In the genomic region with DNA sequence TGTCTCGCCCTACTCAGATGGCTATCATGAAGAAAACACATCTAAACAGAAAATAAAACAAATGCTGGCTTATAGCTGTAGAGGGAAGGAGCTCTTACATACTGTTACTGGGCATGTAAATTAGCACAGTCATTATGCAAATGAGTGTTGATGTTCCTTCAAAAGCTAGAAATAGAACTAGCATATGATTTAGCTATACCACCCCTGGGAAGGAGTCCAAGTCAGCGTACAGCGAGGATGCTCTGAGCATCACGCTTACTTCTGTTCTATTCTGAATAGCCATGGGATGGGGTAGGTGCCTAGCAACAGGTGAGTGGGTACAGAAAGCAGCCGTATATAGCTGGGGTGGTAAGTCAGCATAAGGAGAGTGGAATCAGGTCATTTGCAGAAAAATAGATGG, we compare ENCODE assay signal across 12 mouse cellular contexts. TPM values are rescaled to one million over a fixed set of nuclear protein-coding genes. Genes with fewer than 3 reads are reported as not detected.
A peak's percentile ranks its signal among the peaks of the same experiment; 100 is the strongest.
DNase-seq lines count a peak whose midpoint lies in the region; ATAC-seq and TF ChIP-seq lines count a peak whose summit lies in the region.
"Had no signal": no experiment of that assay in that cellular context is flagged by ENCODE, and none has a peak within 500 bp of the region (broad histone marks: within the 10 kb centered on the region; RNA-seq: fewer than 3 reads in every experiment).

No protein-coding gene starts in this region.

- H3K4me3 ChIP-seq in layer of hippocampus, adult 2 months = no peak overlapping the region
- no peak overlapping the region for H3K4me3 ChIP-seq in forebrain, embryonic 16.5 days (replicated peaks; ENCODE audit: low read length)
- H3K4me3 ChIP-seq in midbrain, embryonic 14.5 days (replicated peaks; ENCODE audit: low read depth, low read length) = no peak overlapping the region
- no peak overlapping the region for H3K4me3 ChIP-seq in kidney, adult 2 months (ENCODE audit: insufficient read depth, low read depth, low read length)
- H3K4me3 ChIP-seq: lung, embryonic 15.5 days had no signal

- peak; percentile 85 for ATAC-seq in forebrain, embryonic 16.5 days
- no peak for ATAC-seq in midbrain, embryonic 14.5 days (ENCODE audit: low FRiP score, low TSS enrichment)

- no peak for TF ChIP-seq POLR2A in kidney, adult 2 months (IDR thresholded peaks at IDR 0.05; ENCODE audit: low read depth, low read length)

- no peaks in the 10 kb centered on the region for H3K36me3 ChIP-seq in forebrain, embryonic 16.5 days (ENCODE audit: control insufficient read depth, insufficient read depth)
- no peaks in the 10 kb centered on the region for H3K36me3 ChIP-seq in midbrain, embryonic 14.5 days (ENCODE audit: control insufficient read depth, insufficient read depth, low read length)
- no peaks in the 10 kb centered on the region for H3K36me3 ChIP-seq in kidney, adult 2 months (ENCODE audit: control insufficient read depth, insufficient read depth, low read length)
- H3K36me3 ChIP-seq: lung, embryonic 15.5 days had no signal

- H3K9ac ChIP-seq in forebrain, embryonic 16.5 days (replicated peaks; ENCODE audit: low read depth, low read length) = no peak overlapping the region
- H3K9ac ChIP-seq in midbrain, embryonic 14.5 days (replicated peaks; ENCODE audit: low read length) = no peak overlapping the region
- H3K9ac ChIP-seq: lung, embryonic 15.5 days had no signal

- H3K4me1 ChIP-seq in forebrain, embryonic 16.5 days (replicated peaks; ENCODE audit: control insufficient read depth, insufficient read depth, low read length) = peaks cover 33% of the 10 kb centered on the region
- H3K4me1 ChIP-seq in midbrain, embryonic 14.5 days (ENCODE audit: control insufficient read depth, insufficient read depth, low read length) = peaks cover 19% of the 10 kb centered on the region
- H3K4me1 ChIP-seq in kidney, adult 2 months (ENCODE audit: control insufficient read depth, insufficient read depth, low read length) = no peaks in the 10 kb centered on the region

- DNase-seq in layer of hippocampus, adult 2 months (ENCODE audit: low spot score in 2 of 2) = no peak
- DNase-seq in layer of hippocampus, adult 8-10 months (ENCODE audit: low spot score in 2 of 2) = no peak
- DNase-seq in left cerebral cortex, adult 9 months (ENCODE audit: low spot score in 2 of 2) = peak; percentile 71 to 83
- DNase-seq in right cerebral cortex, postnatal 25 days = peak; percentile 73
- DNase-seq in midbrain, embryonic 14.5 days = no peak
- no peak for DNase-seq in thymus, postnatal 36 days
- no peak for DNase-seq in kidney, adult 2 months
- DNase-seq: adrenal gland, postnatal 14 days; cerebellum, postnatal 25 days had no signal

- H3K27me3 ChIP-seq in forebrain, embryonic 16.5 days (replicated peaks; ENCODE audit: control insufficient read depth, insufficient read depth, low read length) = no peaks in the 10 kb centered on the region
- H3K27me3 ChIP-seq in midbrain, embryonic 14.5 days (ENCODE audit: control insufficient read depth, insufficient read depth, low read length) = no peaks in the 10 kb centered on the region
- H3K27me3 ChIP-seq in kidney, adult 2 months (replicated peaks; ENCODE audit: control insufficient read depth, insufficient read depth, low read length) = no peaks in the 10 kb centered on the region
- H3K27me3 ChIP-seq: lung, embryonic 15.5 days had no signal

- WGBS in forebrain, embryonic 16.5 days = 28% methylated on average over 5 of the region's 5 CpGs
- WGBS in midbrain, embryonic 14.5 days = 80% methylated on average over 5 of the region's 5 CpGs
- WGBS in kidney, adult 2 months = 90% methylated on average over 5 of the region's 5 CpGs

- peak overlapping the region; percentile 53 for H3K27ac ChIP-seq in layer of hippocampus, adult 2 months
- H3K27ac ChIP-seq in forebrain, embryonic 16.5 days (ENCODE audit: low read length) = no peak overlapping the region
- H3K27ac ChIP-seq in midbrain, embryonic 14.5 days (replicated peaks; ENCODE audit: low read depth, low read length) = no peak overlapping the region
- H3K27ac ChIP-seq in kidney, adult 2 months (ENCODE audit: insufficient read depth, low read depth, low read length) = no peak overlapping the region
- H3K27ac ChIP-seq: lung, embryonic 15.5 days had no signal

- no peak for TF ChIP-seq CTCF in layer of hippocampus, adult 2 months (conservative IDR thresholded peaks at IDR 0.05)
- no peak for TF ChIP-seq CTCF in kidney, adult 2 months (conservative IDR thresholded peaks at IDR 0.05; ENCODE audit: insufficient read depth, insufficient read length, low read depth, low read length)

- no peaks in the 10 kb centered on the region for H3K9me3 ChIP-seq in forebrain, embryonic 16.5 days (ENCODE audit: control insufficient read depth, low read length)
- no peaks in the 10 kb centered on the region for H3K9me3 ChIP-seq in midbrain, embryonic 14.5 days (ENCODE audit: control insufficient read depth, low read length)
- H3K9me3 ChIP-seq: lung, embryonic 15.5 days had no signal

- no peak overlapping the region for H3K4me2 ChIP-seq in forebrain, embryonic 16.5 days (ENCODE audit: low read length)
- H3K4me2 ChIP-seq in midbrain, embryonic 14.5 days (ENCODE audit: low read length) = no peak overlapping the region
- H3K4me2 ChIP-seq: liver, embryonic 11.5 days; lung, embryonic 15.5 days had no signal

RNA-seq across cellular contexts. Expression of a gene that starts 55.1 kb away (rescaled TPM):
- total RNA-seq in layer of hippocampus, adult 2 months (2021) = 100 to 1,000 TPM; 109 to 125 TPM
- total RNA-seq in layer of hippocampus, adult 8-10 months (2022) = 100 to 1,000 TPM in 2 of 4 experiments, 10 to 100 TPM in 2; 92.0 to 111 (median 99.5) TPM
- 27.7 and 33.5 TPM in 2 replicates for polyA plus RNA-seq in forebrain, embryonic 16.5 days (2015; fragmentation: Nextera tagmentation; extraction: Ambion mirVana)
- 45.1 and 50.7 TPM in 2 replicates for polyA plus RNA-seq in midbrain, embryonic 14.5 days (2014; fragmentation: Nextera tagmentation; extraction: Ambion mirVana)
- polyA plus RNA-seq in kidney, adult 2 months (2012; rRNA removed) = 20.1 and 21.4 TPM in 2 replicates

Comparison
In these comparisons a context has a peak if more than half of its experiments do, and no peak if none do; other contexts are left out.
1. DNase-seq: peak in left cerebral cortex, adult 9 months (2 of 2) and right cerebral cortex, postnatal 25 days (single experiment); none in layer of hippocampus, adult 2 months (0 of 2), layer of hippocampus, adult 8-10 months (0 of 2), midbrain, embryonic 14.5 days (single experiment), thymus, postnatal 36 days (0 of 2) and kidney, adult 2 months (single experiment).